Mouse (Mus musculus): ENCODE results near the gene Gm9970. TPM values are rescaled to one million over a fixed set of nuclear protein-coding genes. Genes with fewer than 3 reads are reported as not detected.

Gene Gm9970
- under 1 TPM in 1 of 2 experiments, not detected in 1; 0.33 TPM for polyA plus RNA-seq (2012; fragmentation: generic; extraction: Trizol)

DNA sequence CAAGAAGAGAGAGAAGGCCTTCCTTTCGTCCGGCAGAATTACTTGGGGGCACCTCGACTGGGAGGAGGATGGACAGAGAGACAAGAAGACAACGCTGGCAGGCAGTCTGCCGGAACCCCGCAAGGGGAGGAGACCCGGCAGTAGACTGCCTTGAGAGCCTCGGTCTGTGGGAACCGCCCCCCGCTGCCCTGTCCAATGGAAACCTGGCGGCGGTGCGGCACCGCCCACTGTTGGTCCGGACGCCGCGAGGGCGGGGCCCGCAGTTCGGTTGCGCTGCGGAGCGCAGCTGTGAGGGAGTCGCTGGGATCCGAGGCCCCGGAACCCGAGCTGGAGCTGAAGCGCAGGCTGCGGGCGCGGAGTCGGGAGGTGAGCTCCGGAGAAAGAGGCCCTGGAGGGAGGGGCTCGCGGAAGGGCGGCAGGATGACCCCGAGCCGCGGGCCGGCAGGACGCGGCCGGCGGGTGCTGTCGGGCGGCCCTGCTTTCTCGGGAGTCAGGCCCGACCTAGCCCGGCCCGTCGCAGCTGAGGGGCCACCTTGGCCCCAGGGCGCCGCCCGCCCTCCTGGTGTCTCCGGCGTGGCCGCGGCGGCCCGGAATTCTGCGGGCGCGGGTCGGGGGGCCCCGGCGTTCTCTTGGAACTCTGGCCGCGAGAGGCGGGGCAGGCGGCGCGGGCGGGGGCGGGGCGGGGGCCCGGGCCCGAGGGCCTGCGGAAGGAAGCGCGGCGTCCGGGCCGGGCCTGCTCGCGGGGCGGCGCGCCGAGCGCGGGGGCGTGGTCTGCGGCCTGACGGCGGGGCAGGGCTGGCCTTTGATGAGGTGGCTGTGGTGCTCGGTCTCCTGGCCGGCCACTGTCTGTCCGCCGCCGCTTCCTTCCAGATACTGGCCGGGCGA, at the start of gene Gm9970, which contains the start of gene Nrbp1:
Gene Gm9970 (minus strand): TSS at position 596 of the 885 bp plus-strand sequence.
Gene Nrbp1 (plus strand): TSS at position 228 of the 885 bp plus-strand sequence.

DNA sequence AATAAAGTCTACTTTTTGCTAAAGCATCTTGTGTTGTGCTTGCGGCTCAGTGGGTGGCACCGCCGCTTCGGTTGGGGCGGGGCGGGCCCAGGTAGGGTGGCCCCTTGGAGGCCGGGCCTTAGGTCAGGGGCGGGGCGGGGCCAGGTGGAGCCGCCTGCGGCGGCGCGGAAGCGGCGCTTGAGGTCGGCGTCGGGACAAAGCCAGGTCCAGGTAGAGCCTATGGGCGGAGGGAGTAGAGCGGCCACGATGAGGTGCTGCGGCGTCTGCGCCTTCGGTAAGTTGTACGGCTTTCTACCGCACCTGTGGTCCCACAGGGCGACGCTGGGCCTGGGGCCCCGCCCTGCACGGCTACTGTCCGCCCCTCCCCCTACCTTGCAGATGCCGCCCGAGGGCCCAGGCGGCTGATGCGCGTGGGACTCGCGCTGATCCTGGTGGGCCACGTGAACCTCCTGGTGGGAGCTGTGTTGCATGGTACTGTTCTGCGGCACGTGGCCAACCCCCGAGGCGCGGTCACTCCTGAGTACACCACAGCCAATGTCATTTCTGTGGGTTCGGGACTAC, 10.6 kb upstream of the Gm9970 start, which contains the start of gene Krtcap3:
Gene Krtcap3 (plus strand): TSS at position 151 of the 561 bp plus-strand sequence.

GRCm38 (mm10) chr5:31220448-31221303, 20.4 kb downstream of the Gm9970 start, which contains the start of gene Ppm1g:
TSS of gene Ppm1g (minus strand) at chr5:31220687.

DNA sequence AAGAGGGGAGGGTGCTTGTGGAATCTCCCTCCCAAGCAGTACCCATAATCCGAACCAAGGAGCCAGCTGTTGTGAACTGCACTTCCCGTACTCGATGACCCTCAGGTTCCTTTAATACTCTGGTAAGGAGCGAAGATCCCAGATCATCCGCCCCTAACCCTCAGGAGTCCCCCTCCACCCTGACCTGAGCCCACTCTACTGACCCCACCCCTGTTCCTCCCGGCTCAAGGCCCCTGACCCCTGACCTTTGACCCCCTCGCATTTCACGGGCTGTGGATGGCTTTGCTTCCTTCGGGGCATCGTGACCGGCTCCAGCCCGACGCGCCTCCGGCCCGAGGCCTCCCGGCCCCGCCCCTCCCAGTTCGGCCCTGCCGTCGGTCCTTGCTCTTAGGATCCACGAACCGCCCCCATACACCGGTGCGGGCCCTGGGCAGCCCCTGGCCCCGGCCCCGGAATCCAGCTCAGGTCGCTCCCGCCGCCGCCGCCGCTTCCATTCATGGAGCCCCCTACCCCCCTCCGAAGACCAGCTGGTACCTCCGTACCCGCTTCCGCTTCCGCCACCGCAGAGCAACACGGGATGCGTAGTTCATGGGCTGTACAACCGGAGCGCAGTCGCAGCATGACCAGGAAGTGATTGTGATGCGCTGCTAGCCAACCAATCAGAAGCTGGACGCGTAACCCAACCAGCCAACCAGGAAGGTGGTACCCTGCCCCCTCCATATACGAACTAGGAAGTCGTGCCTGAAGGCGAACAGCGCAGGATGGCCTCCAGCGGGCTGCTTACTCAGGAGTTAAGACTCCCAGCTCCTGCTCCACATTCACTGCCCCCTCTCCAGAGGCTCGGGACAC, 39.1 kb downstream of the Gm9970 start, which contains the start of gene Zfp513:
Gene Zfp513 (minus strand): TSS at position 562 of the 849 bp plus-strand sequence.

GRCm38 (mm10) chr5:31192939-31193630, 47.9 kb downstream of the Gm9970 start, which contains the start of the genes Snx17 and Eif2b4:
TSS of gene Snx17 (plus strand) at chr5:31193227.
TSS of gene Eif2b4 (minus strand) at chr5:31193430.

Other genes with a start within 250 kb of the Gm9970 start
- 100 to 1,000 TPM in 1 of 2 experiments, 10 to 100 TPM in 1; 87.3 to 332 TPM for gene Atraid, start 192.9 kb downstream of the Gm9970 start, polyA plus RNA-seq (2012; fragmentation: generic; extraction: Trizol)
- 1 to 10 TPM; 4.7 to 5.6 TPM for gene Slc5a6, start 192.3 kb downstream of the Gm9970 start, polyA plus RNA-seq (2012; fragmentation: generic; extraction: Trizol)
- 10 to 100 TPM; 17.9 to 34.9 TPM for gene Cad, start 186.5 kb downstream of the Gm9970 start, polyA plus RNA-seq (2012; fragmentation: generic; extraction: Trizol)
- not detected for gene Dnajc5g, start 134.9 kb downstream of the Gm9970 start, polyA plus RNA-seq (2012; fragmentation: generic; extraction: Trizol)
- gene Slc30a3, start 133.0 kb downstream of the Gm9970 start, polyA plus RNA-seq (2012; fragmentation: generic; extraction: Trizol) = 1 to 10 TPM in 1 of 2 experiments, under 1 TPM in 1; 0.47 to 3.0 TPM
- under 1 TPM; 0.04 to 0.61 TPM for gene Trim54, start 124.5 kb downstream of the Gm9970 start, polyA plus RNA-seq (2012; fragmentation: generic; extraction: Trizol)
- not detected for gene Ucn, start 102.4 kb downstream of the Gm9970 start, polyA plus RNA-seq (2012; fragmentation: generic; extraction: Trizol)
- gene Mpv17, start 87.0 kb downstream of the Gm9970 start, polyA plus RNA-seq (2012; fragmentation: generic; extraction: Trizol) = 10 to 100 TPM; 21.8 to 85.3 TPM
- gene Gm29609, start 61.3 kb downstream of the Gm9970 start, polyA plus RNA-seq (2012; fragmentation: generic; extraction: Trizol) = 1 to 10 TPM in 1 of 2 experiments, under 1 TPM in 1; 0.32 to 2.0 TPM
- 10 to 100 TPM; 17.7 to 36.2 TPM for gene Gtf3c2, start 61.1 kb downstream of the Gm9970 start, polyA plus RNA-seq (2012; fragmentation: generic; extraction: Trizol)
- 100 to 1,000 TPM; 166 to 169 TPM for gene Snx17, start 48.0 kb downstream of the Gm9970 start, polyA plus RNA-seq (2012; fragmentation: generic; extraction: Trizol)
- gene Eif2b4, start 47.8 kb downstream of the Gm9970 start, polyA plus RNA-seq (2012; fragmentation: generic; extraction: Trizol) = 10 to 100 TPM; 36.4 to 57.5 TPM
- gene Zfp513, start 38.9 kb downstream of the Gm9970 start, polyA plus RNA-seq (2012; fragmentation: generic; extraction: Trizol) = 10 to 100 TPM in 1 of 2 experiments, 1 to 10 TPM in 1; 8.8 to 22.4 TPM
- gene Ppm1g, start 20.5 kb downstream of the Gm9970 start, polyA plus RNA-seq (2012; fragmentation: generic; extraction: Trizol) = 100 to 1,000 TPM in 1 of 2 experiments, 10 to 100 TPM in 1; 90.1 to 144 TPM
- 100 to 1,000 TPM in 1 of 2 experiments, 10 to 100 TPM in 1; 54.1 to 114 TPM for gene Nrbp1, start 368 bp downstream of the Gm9970 start, polyA plus RNA-seq (2012; fragmentation: generic; extraction: Trizol)
- 1 to 10 TPM in 1 of 2 experiments, under 1 TPM in 1; 0.06 to 4.5 TPM for gene Krtcap3, start 10.5 kb upstream of the Gm9970 start, polyA plus RNA-seq (2012; fragmentation: generic; extraction: Trizol)
- gene Ift172, start 49.9 kb upstream of the Gm9970 start, polyA plus RNA-seq (2012; fragmentation: generic; extraction: Trizol) = 10 to 100 TPM in 1 of 2 experiments, 1 to 10 TPM in 1; 6.9 to 36.9 TPM
- gene Fndc4, start 54.8 kb upstream of the Gm9970 start, polyA plus RNA-seq (2012; fragmentation: generic; extraction: Trizol) = 10 to 100 TPM; 18.9 to 26.1 TPM
- gene Gckr, start 56.2 kb upstream of the Gm9970 start, polyA plus RNA-seq (2012; fragmentation: generic; extraction: Trizol) = not detected
- 10 to 100 TPM in 1 of 2 experiments, 1 to 10 TPM in 1; 1.8 to 20.1 TPM for gene Zfp512, start 211.2 kb upstream of the Gm9970 start, polyA plus RNA-seq (2012; fragmentation: generic; extraction: Trizol)
- under 1 TPM in 1 of 2 experiments, not detected in 1; 0.06 TPM for gene 4930548H24Rik, start 244.5 kb upstream of the Gm9970 start, polyA plus RNA-seq (2012; fragmentation: generic; extraction: Trizol)